Mouse (Mus musculus) liver, embryonic 15.5 days (tissue): ENCODE measurements around the gene Ppp2r1a. TPM values are rescaled to one million over a fixed set of nuclear protein-coding genes. Genes with fewer than 3 reads are reported as not detected.
A peak's percentile ranks its signal among the peaks of the same experiment; 100 is the strongest.

ENCODE experiments used
- ATAC-seq: fragments of 200-750 bp; cut with Nextera tagmentation; 2 replicates; pipeline ENCODE4 v1.8.0; 2017; ENCODE audit warnings: moderate number of reproducible peaks, mild to moderate bottlenecking, moderate library complexity; ENCODE audit not compliant: insufficient read depth
- H3K27ac ChIP-seq: fragments of 300-500 bp; sonication (generic); replicated peaks from 2 replicates; pipeline ENCODE4 v1.5.1; 2015; ENCODE audit warnings: mild to moderate bottlenecking, inconsistent platforms
- H3K27me3 ChIP-seq: fragments of 300-500 bp; sonication (generic); 2 replicates; pipeline ENCODE4 v1.6.1; 2015; ENCODE audit warnings: mild to moderate bottlenecking, inconsistent platforms
- H3K36me3 ChIP-seq: fragments of 300-500 bp; sonication (generic); replicated peaks from 2 replicates; pipeline ENCODE4 v1.6.1; 2015; ENCODE audit warnings: moderate library complexity, mild to moderate bottlenecking, inconsistent platforms
- H3K4me1 ChIP-seq: fragments of 300-500 bp; sonication (generic); replicated peaks from 2 replicates; pipeline ENCODE4 v1.6.1; 2015; ENCODE audit warnings: inconsistent platforms
- H3K4me2 ChIP-seq: fragments of 300-500 bp; sonication (generic); 2 replicates; pipeline ENCODE4 v1.6.1; 2015; ENCODE audit warnings: moderate library complexity, mild to moderate bottlenecking, inconsistent platforms
- H3K4me3 ChIP-seq: fragments of 300-500 bp; sonication (generic); replicated peaks from 2 replicates; pipeline ENCODE4 v1.5.1; 2015; ENCODE audit warnings: mild to moderate bottlenecking, inconsistent platforms
- H3K9ac ChIP-seq: fragments of 300-500 bp; sonication (generic); 2 replicates; pipeline ENCODE4 v1.6.1; 2015; ENCODE audit warnings: moderate library complexity, mild to moderate bottlenecking, inconsistent platforms
- H3K9me3 ChIP-seq: fragments of 300-500 bp; sonication (generic); replicated peaks from 2 replicates; pipeline ENCODE4 v1.6.1; 2016; ENCODE audit warnings: inconsistent platforms
- WGBS: fragments of 180-500 bp; shearing (Covaris S2); methylation state at CpG from one replicate; pipeline ENCODE4 v1.1.7; 2015; ENCODE audit warnings: mixed read lengths; ENCODE audit not compliant: insufficient replicate concordance; 5-methylcytosine and 5-hydroxymethylcytosine counted together
- polyA plus RNA-seq: library from polyadenylated mRNA; unstranded; fragments of >200 nt; fragmentation: Nextera tagmentation; extraction: Ambion mirVana; gene quantifications from 2 replicates; pipeline ENCODE4 v1.2.1, GENCODE M21; 2015

The Ppp2r1a gene
- 92.5 and 97.3 TPM in 2 replicates for polyA plus RNA-seq

- Histone ChIP-seq H3K9me3 (no peaks in the 10 kb centered on the region), H3K9ac (peak within 1 kb of the TSS; percentile 79), H3K4me1 (peaks cover 29% of the 10 kb centered on the region), H3K27me3 (no peaks in the 10 kb centered on the region), H3K4me2 (peak within 1 kb of the TSS; percentile 81), H3K27ac (peak within 1 kb of the TSS; percentile 94), H3K4me3 (peak within 1 kb of the TSS; percentile 91), H3K36me3 (no peaks in the 10 kb centered on the region)
- WGBS: under 1% methylated on average over 69 of the region's 69 CpGs
- peak; percentile 97 for ATAC-seq
Observed at GRCm38 (mm10) chr17:20944985-20945891, at the start of gene Ppp2r1a. Ppp2r1a (plus strand) TSS chr17:20945311.

GRCm38 (mm10) chr17:20904991-20905390, 40.1 kb upstream of the Ppp2r1a start, which contains the start of gene Vmn1r231:
Vmn1r231 (minus strand) TSS chr17:20905091.
- Histone ChIP-seq H3K9ac (no peak within 1 kb of the TSS), H3K9me3 (no peaks in the 10 kb centered on the region), H3K4me3 (no peak within 1 kb of the TSS), H3K4me2 (no peak within 1 kb of the TSS), H3K36me3 (no peaks in the 10 kb centered on the region), H3K27me3 (no peaks in the 10 kb centered on the region), H3K4me1 (no peaks in the 10 kb centered on the region), H3K27ac (no peak within 1 kb of the TSS)
- WGBS: 38% methylated on average over 2 of the region's 2 CpGs
- no peak for ATAC-seq

- H3K4me1 ChIP-seq: no peaks in the 10 kb centered on the region
- 16% methylated on average over 1 of the region's 1 CpGs for WGBS
- no peak within 1 kb of the TSS for H3K4me2 ChIP-seq
- H3K9me3 ChIP-seq: no peaks in the 10 kb centered on the region
- H3K9ac ChIP-seq: no peak within 1 kb of the TSS
- H3K27me3 ChIP-seq: no peaks in the 10 kb centered on the region
- no peak for ATAC-seq
- H3K27ac ChIP-seq: no peak within 1 kb of the TSS
- no peak within 1 kb of the TSS for H3K4me3 ChIP-seq
- no peaks in the 10 kb centered on the region for H3K36me3 ChIP-seq
Observed at GRCm38 (mm10) chr17:20919614-20920013, 25.5 kb upstream of the Ppp2r1a start, which contains the start of gene Vmn1r232. Vmn1r232 (minus strand) TSS chr17:20919714.

- Histone ChIP-seq H3K4me2 (peak overlapping the region; percentile 81), H3K27ac (peak overlapping the region; percentile 88), H3K4me1 (peaks cover 29% of the 10 kb centered on the region), H3K9ac (peak overlapping the region; percentile 68), H3K27me3 (no peaks in the 10 kb centered on the region), H3K4me3 (peak overlapping the region; percentile 91), H3K9me3 (no peaks in the 10 kb centered on the region), H3K36me3 (no peaks in the 10 kb centered on the region)
- 33% methylated on average over 3 of the region's 3 CpGs for WGBS
- no peak for ATAC-seq
Observed at GRCm38 (mm10) chr17:20944226-20944625, 885 bp upstream of the Ppp2r1a start.

- under 1% methylated on average over 13 of the region's 13 CpGs for WGBS
- H3K9me3 ChIP-seq: no peaks in the 10 kb centered on the region
- peak overlapping the region; percentile 91 for H3K4me3 ChIP-seq
- peaks cover 29% of the 10 kb centered on the region for H3K4me1 ChIP-seq
- H3K4me2 ChIP-seq: peak overlapping the region; percentile 81
- H3K27me3 ChIP-seq: no peaks in the 10 kb centered on the region
- ATAC-seq: no peak
- no peaks in the 10 kb centered on the region for H3K36me3 ChIP-seq
- H3K9ac ChIP-seq: peak overlapping the region; percentile 79
- peak overlapping the region; percentile 94 for H3K27ac ChIP-seq
Observed at GRCm38 (mm10) chr17:20946026-20946565, 985 bp downstream of the Ppp2r1a start.

GRCm38 (mm10) chr17:20946636-20947035, 1.5 kb downstream of the Ppp2r1a start:
- H3K9ac ChIP-seq: peak overlapping the region; percentile 79; the same call in 1 of the 2 replicates
- peak overlapping the region; percentile 91 for H3K4me3 ChIP-seq
- H3K36me3 ChIP-seq: peaks cover 4% of the 10 kb centered on the region; the same call in 1 of the 2 replicates
- ATAC-seq: no peak
- H3K27ac ChIP-seq: no peak overlapping the region
- H3K4me2 ChIP-seq: peak overlapping the region; percentile 81
- H3K4me1 ChIP-seq: peaks cover 29% of the 10 kb centered on the region
- H3K9me3 ChIP-seq: no peaks in the 10 kb centered on the region
- H3K27me3 ChIP-seq: no peaks in the 10 kb centered on the region

- ATAC-seq: no peak
- Histone ChIP-seq H3K9ac (no peak overlapping the region), H3K4me1 (no peaks in the 10 kb centered on the region), H3K4me2 (no peak overlapping the region), H3K27ac (no peak overlapping the region), H3K36me3 (peaks cover 99% of the 10 kb centered on the region), H3K4me3 (no peak overlapping the region), H3K27me3 (no peaks in the 10 kb centered on the region), H3K9me3 (no peaks in the 10 kb centered on the region)
- WGBS: 82% methylated on average over 5 of the region's 5 CpGs
Observed at GRCm38 (mm10) chr17:20960386-20960785, 15.3 kb downstream of the Ppp2r1a start.

GRCm38 (mm10) chr17:20965421-20965820, 20.3 kb downstream of the Ppp2r1a start:
- H3K27me3 ChIP-seq: no peaks in the 10 kb centered on the region
- WGBS: 82% methylated on average over 4 of the region's 4 CpGs
- no peak overlapping the region for H3K9ac ChIP-seq
- H3K4me1 ChIP-seq: no peaks in the 10 kb centered on the region
- no peaks in the 10 kb centered on the region for H3K9me3 ChIP-seq
- no peak for ATAC-seq
- H3K27ac ChIP-seq: no peak overlapping the region
- H3K4me3 ChIP-seq: no peak overlapping the region
- H3K4me2 ChIP-seq: no peak overlapping the region
- H3K36me3 ChIP-seq: peaks cover 86% of the 10 kb centered on the region

- H3K9ac ChIP-seq: no peak overlapping the region
- H3K36me3 ChIP-seq: peaks cover 74% of the 10 kb centered on the region
- H3K4me1 ChIP-seq: no peaks in the 10 kb centered on the region
- no peak overlapping the region for H3K4me3 ChIP-seq
- H3K27ac ChIP-seq: no peak overlapping the region
- no peak for ATAC-seq
- H3K4me2 ChIP-seq: no peak overlapping the region
- H3K27me3 ChIP-seq: no peaks in the 10 kb centered on the region
- H3K9me3 ChIP-seq: no peaks in the 10 kb centered on the region
Observed at GRCm38 (mm10) chr17:20966681-20967080, 21.6 kb downstream of the Ppp2r1a start.

GRCm38 (mm10) chr17:20993716-20994115, 48.6 kb downstream of the Ppp2r1a start:
- ATAC-seq: no peak
- Histone ChIP-seq H3K9me3 (no peaks in the 10 kb centered on the region), H3K4me2 (no peak overlapping the region), H3K36me3 (no peaks in the 10 kb centered on the region), H3K27ac (no peak overlapping the region), H3K4me3 (no peak overlapping the region), H3K9ac (no peak overlapping the region), H3K4me1 (no peaks in the 10 kb centered on the region), H3K27me3 (no peaks in the 10 kb centered on the region)
- 55% methylated on average over 2 of the region's 2 CpGs for WGBS

GRCm38 (mm10) chr17:20996364-20996763, 51.3 kb downstream of the Ppp2r1a start, which contains the start of gene Vmn1r233:
Vmn1r233 (minus strand) TSS chr17:20996464.
- no peak within 1 kb of the TSS for H3K4me3 ChIP-seq
- H3K9ac ChIP-seq: no peak within 1 kb of the TSS
- no peak within 1 kb of the TSS for H3K27ac ChIP-seq
- H3K36me3 ChIP-seq: no peaks in the 10 kb centered on the region
- no peaks in the 10 kb centered on the region for H3K4me1 ChIP-seq
- ATAC-seq: no peak
- H3K4me2 ChIP-seq: no peak within 1 kb of the TSS
- H3K9me3 ChIP-seq: no peaks in the 10 kb centered on the region
- no peaks in the 10 kb centered on the region for H3K27me3 ChIP-seq
